Mouse (Mus musculus): ENCODE data around the gene Mgrn1.

The Mgrn1 gene

DNA sequence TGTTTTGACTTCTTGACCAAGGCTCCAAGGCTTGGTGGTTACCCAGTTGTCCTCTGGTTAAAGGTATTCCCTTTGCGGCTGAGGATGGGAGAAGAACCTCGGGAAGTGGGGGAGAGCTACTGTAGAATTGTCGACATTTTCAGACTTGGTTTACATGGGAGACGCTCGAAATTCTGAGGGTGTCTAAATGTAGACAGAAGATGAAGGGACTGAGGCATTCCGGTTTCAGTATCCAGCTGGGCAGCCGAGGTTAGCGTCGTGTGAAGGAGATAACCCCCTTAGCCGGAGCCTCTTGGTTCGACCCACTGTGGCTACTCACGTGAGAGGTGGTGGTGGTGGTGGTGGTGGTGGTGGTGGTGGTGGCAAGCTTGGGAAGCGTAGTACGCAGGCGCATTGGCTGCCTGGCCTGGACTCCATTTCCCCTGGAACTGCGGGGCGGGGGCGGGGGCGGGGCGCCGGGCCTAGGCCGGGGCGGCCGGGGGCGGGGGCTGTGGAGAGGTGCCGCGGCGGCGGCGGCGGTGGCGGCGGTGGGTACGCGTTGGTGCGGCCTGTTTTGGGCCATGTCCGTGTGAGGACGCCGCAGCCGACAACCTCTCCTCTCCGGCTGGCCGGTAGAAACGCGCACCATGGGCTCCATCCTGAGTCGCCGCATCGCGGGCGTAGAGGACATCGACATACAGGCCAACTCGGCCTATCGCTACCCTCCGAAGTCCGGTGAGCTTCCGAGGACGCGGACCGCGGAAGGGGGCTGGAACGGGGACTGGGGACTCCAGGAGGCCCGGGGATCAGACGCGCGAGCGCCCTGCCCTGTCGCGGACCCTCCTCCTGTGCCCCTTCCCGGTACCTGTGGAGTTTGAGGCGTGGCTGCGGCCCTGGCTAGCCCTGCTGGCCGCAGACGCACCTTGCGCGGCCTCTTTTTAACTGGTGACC is at the start of gene Mgrn1:
Gene Mgrn1 (plus strand): TSS at position 490 of the 930 bp plus-strand sequence.
- DNase-seq (ENCODE audit: extremely low read depth, low read depth, low spot score), result no peak

GRCm38 (mm10) chr16:4837631-4838030 is 48.4 kb upstream of the Mgrn1 start:
- no peak for DNase-seq (ENCODE audit: extremely low read depth, low read depth, low spot score)

- DNase-seq (ENCODE audit: extremely low read depth, low read depth, low spot score), result no peak
Observed at GRCm38 (mm10) chr16:4839552-4839951, 46.5 kb upstream of the Mgrn1 start.

- DNase-seq (ENCODE audit: extremely low read depth, low read depth, low spot score), result no peak
Observed at GRCm38 (mm10) chr16:4840231-4840630, 45.8 kb upstream of the Mgrn1 start.

- DNase-seq (ENCODE audit: extremely low read depth, low read depth, low spot score), result no peak
Observed at GRCm38 (mm10) chr16:4847041-4847440, 39.0 kb upstream of the Mgrn1 start.

DNA sequence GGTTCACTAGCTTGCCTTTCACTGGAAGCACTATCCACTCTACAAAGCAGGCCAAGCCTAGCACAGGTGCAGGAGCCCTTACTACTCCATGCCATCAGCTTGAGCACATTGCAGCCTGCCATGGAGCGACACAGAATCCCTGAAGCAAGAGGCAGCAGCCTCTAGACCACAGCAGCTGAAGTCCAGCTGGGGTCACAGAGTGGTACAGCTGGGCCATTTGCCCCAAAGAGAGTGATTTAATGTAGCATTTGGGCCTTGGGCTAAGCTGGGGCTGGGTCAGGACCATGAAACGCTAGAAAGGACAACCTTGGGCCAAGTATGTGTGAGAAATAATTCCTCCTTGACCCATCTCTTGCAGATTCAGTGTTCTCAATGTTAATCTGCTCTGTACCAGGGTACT is 38.0 kb upstream of the Mgrn1 start:
- no peak for DNase-seq (ENCODE audit: extremely low read depth, low read depth, low spot score)

GRCm38 (mm10) chr16:4850361-4850760 is 35.7 kb upstream of the Mgrn1 start:
- peak; percentile 14 for DNase-seq (ENCODE audit: extremely low read depth, low read depth, low spot score)

- no peak for DNase-seq (ENCODE audit: extremely low read depth, low read depth, low spot score)
Observed at GRCm38 (mm10) chr16:4850938-4851628, 35.0 kb upstream of the Mgrn1 start.

DNA sequence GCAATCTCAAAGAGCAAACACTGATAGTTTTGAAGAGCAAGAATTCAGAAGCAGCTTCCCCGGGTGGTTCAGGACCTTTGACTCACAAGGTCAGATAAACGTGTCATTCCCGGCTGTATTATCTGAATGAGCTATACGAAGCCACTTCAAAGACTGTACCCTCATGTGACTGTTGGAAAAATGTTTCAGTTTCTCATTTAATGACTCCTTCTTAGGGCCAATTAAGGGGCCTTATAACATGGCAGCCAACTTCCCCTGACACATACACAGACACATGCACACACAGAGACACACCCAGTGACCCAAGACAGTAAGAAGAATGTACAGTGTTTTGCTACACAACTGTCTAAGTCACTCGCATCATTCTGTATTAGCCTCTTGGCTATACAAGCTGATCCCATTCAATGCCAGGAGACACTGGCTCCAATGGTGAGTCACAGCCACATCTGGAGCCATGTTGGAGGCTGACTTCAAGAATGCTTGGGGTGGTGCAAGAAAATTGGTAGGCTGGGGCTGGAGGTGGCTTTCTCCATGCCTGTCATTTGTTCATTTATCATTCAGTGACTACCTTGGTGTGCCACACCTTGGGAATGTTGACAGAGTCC is 30.9 kb upstream of the Mgrn1 start:
- no peak for DNase-seq (ENCODE audit: extremely low read depth, low read depth, low spot score)

- no peak for DNase-seq (ENCODE audit: extremely low read depth, low read depth, low spot score)
Observed at GRCm38 (mm10) chr16:4861392-4861791, 24.7 kb upstream of the Mgrn1 start.

DNA sequence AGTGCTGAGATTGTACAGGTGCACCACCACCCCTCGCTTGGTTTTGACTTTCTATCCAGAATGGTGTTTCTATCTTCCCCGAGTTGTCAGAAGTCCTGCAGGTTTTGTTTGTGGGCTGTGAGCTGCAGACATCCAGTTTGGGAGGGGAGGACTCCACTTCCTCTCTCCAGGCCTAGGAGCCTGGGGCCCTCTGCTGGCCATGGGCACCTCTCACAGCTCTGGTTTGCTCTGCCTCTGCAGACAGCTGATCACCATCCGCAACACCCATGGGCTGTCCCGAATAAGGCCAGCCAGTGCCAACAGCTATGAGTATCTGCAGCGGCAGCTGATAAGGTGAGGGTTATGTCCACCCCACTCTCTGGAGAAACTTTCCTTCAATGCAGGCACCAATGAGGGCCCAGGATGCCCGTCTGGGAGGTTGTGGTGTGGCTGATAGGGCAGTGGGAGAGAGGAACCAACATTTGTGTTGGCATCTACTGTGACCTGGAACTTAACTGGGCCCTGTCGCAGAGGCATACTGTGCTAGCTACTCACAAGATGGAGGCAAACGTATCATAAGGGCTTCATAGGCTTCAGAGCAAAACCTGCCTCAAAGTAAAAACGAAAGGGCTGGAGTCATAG is 23.1 kb upstream of the Mgrn1 start:
- DNase-seq (ENCODE audit: extremely low read depth, low read depth, low spot score), result no peak

GRCm38 (mm10) chr16:4863742-4864141 is 22.3 kb upstream of the Mgrn1 start:
- DNase-seq (ENCODE audit: extremely low read depth, low read depth, low spot score), result no peak

GRCm38 (mm10) chr16:4866101-4866695 is 19.9 kb upstream of the Mgrn1 start:
- DNase-seq (ENCODE audit: extremely low read depth, low read depth, low spot score), result no peak

DNA sequence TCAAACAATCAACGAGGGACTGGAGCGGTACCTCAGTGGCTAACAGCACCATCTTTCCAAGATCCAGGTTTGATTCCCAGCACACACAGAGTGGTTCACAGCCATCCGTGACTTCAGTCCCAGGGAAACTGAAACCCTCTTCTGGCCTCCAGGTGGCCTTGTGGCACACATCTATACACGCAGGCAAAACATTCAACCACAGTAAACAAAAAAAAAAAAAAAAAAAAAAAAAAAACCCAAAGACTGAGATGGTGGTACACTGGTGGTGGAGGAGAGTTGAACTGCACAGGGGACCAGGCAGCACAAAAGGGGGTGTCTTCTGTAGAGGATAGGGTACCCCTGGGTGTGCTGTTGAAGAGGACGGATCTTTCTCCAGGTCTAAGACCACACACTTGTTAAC is 15.6 kb upstream of the Mgrn1 start:
- DNase-seq (ENCODE audit: extremely low read depth, low read depth, low spot score), result no peak

- DNase-seq (ENCODE audit: extremely low read depth, low read depth, low spot score), result no peak
Observed at GRCm38 (mm10) chr16:4871926-4872325, 14.1 kb upstream of the Mgrn1 start.

DNA sequence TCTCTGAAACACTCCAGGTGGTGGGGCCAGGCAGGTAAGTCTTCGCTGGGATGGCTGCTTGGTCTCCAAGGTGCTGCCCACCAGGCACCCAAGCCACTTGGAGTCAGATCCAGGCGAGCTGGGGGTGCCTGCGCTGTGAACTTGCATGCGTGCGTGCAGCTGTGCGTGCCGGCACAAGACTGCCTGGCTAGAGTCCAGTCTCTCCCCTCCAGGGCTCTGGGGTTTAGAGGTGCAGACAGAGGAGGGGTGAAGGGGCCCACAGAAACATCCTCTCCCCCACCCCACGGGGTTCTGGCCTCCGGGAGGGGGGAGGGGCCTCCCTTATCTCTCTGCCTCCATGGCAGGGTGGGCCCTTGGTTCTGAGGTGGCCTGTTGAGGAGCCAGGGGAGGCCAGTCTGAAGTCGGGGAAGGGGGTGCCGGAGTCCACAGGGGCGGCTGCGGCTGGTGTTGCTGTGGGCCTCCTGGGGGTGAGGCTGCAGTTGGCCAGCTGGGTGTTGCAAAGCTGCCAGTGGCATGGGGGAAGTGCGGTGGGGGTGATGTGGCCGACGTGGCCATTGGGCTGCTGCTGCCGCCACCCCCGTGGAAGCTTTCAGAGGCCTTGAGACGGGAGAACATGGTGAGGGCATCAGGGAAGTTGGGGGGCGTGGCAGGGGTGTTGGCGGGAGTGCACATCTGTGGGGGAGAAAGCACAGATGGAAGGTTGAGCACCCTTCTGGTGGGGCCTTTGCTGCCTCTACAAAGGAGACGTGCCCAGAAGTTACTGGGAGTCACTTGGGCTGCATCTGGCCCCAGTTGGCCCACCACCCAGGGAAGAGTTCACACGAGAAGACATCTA is 10.6 kb upstream of the Mgrn1 start:
- DNase-seq (ENCODE audit: extremely low read depth, low read depth, low spot score), result no peak

DNA sequence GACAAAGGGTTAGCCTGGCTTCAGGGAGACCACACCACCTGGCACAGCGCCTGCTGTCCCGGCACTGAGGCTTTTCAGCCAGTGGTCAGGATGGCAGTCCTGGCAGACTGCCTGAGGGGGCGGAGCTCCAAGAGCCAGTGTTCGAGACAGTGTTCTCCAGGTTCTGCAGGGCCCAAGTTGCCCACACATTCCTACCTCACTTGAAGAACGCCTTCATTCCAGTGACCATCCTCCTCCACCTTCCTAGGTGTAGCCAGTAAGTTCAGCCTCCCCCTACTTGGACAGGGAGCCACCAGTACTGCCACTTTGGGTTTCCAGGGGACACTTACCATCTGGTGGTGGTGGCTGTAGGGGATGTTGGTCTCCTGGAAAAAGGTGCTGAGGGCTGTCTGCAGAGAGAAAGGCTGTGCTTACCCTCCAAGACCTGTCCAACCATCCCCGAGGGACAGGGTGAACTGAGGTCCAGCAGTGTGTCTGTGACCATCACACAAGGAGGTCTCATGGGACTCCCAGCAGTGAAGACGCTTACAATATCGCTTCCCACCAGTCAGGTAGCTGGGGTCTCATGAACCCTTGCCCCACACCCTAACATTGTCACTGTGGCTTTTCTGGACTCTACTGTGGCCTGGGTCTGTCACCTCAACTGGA is 9.9 kb upstream of the Mgrn1 start:
- DNase-seq (ENCODE audit: extremely low read depth, low read depth, low spot score), result no peak

- no peak for DNase-seq (ENCODE audit: extremely low read depth, low read depth, low spot score)
Observed at GRCm38 (mm10) chr16:4877195-4877594, 8.9 kb upstream of the Mgrn1 start.

GRCm38 (mm10) chr16:4877701-4878100 is 8.3 kb upstream of the Mgrn1 start:
- DNase-seq (ENCODE audit: extremely low read depth, low read depth, low spot score), result no peak
